Mouse (Mus musculus) liver, adult 2 months (tissue): ENCODE results near the gene Fndc7. TPM values are rescaled to one million over a fixed set of nuclear protein-coding genes. Genes with fewer than 3 reads are reported as not detected.

Experiments used
- DNase-seq: peaks from one replicate; pipeline ENCODE4 v3.0.0-alpha.2; 2011; ENCODE audit warnings: low read depth, low spot score; ENCODE audit errors: extremely low read depth
- H3K27ac ChIP-seq: fragments of 200-500 bp; replicated peaks from 2 replicates; pipeline ENCODE4 v1.5.1; 2012; ENCODE audit warnings: low read depth, mild to moderate bottlenecking, control low read depth, inconsistent platforms, low read length; ENCODE audit not compliant: insufficient read depth
- H3K27me3 ChIP-seq: fragments of 200-500 bp; 2 replicates; pipeline ENCODE4 v1.6.1; 2012; ENCODE audit warnings: mild to moderate bottlenecking, moderate library complexity, low read length, inconsistent platforms; ENCODE audit not compliant: control insufficient read depth, insufficient read depth
- H3K36me3 ChIP-seq: fragments of 200-500 bp; 2 replicates; pipeline ENCODE4 v1.6.1; 2012; ENCODE audit warnings: low read length, inconsistent platforms; ENCODE audit not compliant: control insufficient read depth, insufficient read depth
- H3K4me1 ChIP-seq: fragments of 200-500 bp; 2 replicates; pipeline ENCODE4 v1.6.1; 2011; ENCODE audit warnings: low read length; ENCODE audit not compliant: control insufficient read depth, insufficient read depth
- H3K4me3 ChIP-seq: fragments of 200-500 bp; 2 replicates; pipeline ENCODE4 v1.5.1; 2011; ENCODE audit warnings: low read depth, mild to moderate bottlenecking, control low read depth, low read length, moderate library complexity; ENCODE audit not compliant: insufficient read depth
- H3K79me2 ChIP-seq: fragments of 200-500 bp; 2 replicates; pipeline ENCODE4 v1.6.1; 2012; ENCODE audit warnings: inconsistent platforms, mild to moderate bottlenecking, low read length, moderate library complexity; ENCODE audit not compliant: control insufficient read depth, insufficient read depth
- H3K9ac ChIP-seq: fragments of 200-500 bp; 2 replicates; pipeline ENCODE4 v1.6.1; 2012; ENCODE audit warnings: low read depth, mild to moderate bottlenecking, control low read depth, inconsistent platforms, low read length
- CTCF ChIP-seq: fragments of 200-500 bp; IDR thresholded peaks from 2 replicates; pipeline ENCODE4 v1.5.1; 2011; ENCODE audit warnings: low read depth, low read length, control low read depth
- POLR2A ChIP-seq: fragments of 200-500 bp; IDR thresholded peaks from 2 replicates; pipeline ENCODE4 v1.6.1; 2011; ENCODE audit warnings: low read length, control low read depth; ENCODE audit not compliant: insufficient read depth; ENCODE audit errors: extremely low read depth
- WGBS: fragments of 180-500 bp; shearing (Covaris S2); methylation state at CpG from one replicate; pipeline ENCODE4 v1.1.7; 2018; 5-methylcytosine and 5-hydroxymethylcytosine counted together
- polyA plus RNA-seq: library from polyadenylated mRNA; depleted of rRNA; stranded (reverse); fragments of >200 nt; gene quantifications from 2 replicates; pipeline ENCODE4 v1.2.3, GENCODE M21; 2012
- total RNA-seq: library from RNA; depleted of rRNA; stranded (reverse); fragments of >200 nt; gene quantifications from 2 replicates; pipeline ENCODE4 v1.2.3, GENCODE M21; 2014

Gene Fndc7
- total and polyA plus RNA-seq, 2 experiments, result 0.09 TPM

DNA sequence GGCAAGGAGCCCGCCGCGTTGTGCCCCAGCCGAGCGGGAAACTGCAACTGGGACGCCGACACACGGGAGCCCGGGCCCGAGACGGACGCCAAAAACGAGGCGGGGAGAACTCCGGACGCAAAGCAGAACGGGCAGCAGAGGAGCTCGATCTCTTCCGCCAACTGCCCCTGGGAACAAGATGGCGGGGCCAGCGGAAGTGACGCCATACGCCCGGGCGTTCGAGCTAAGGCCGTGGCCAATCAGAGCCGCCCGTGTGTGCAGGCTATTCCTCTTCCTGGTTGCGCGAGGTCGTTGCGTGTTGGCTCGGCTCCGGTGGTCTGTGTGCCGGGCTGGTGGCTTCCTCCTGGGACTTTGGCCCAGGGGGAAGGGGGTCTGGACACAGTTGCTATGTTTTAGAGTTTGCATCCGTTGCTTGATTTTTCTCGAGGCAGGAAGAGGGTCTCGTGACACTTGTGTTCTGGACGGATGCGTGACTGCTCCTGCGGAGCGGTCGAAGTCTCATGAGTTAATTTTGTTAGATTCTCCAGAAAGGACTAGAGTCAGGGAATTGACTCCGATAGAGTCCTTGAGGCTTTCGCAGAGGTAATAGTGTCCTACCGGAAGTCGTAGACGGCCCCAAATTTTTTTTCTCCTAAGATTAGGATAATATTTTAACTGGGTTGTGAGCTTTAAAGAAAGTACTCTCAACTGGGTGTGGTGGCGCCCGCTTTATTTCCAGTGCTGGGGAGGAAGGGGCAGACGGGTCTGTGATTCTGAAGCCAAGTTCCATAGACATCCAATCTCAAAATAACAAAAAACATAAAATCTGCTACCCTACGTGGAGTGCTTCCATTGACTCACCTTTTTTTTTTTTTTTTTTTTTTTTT is 22.0 kb upstream of the Fndc7 start, which contains the start of gene Prpf38b:
Prpf38b (minus strand) TSS at position 180 of the 866 bp plus-strand sequence.
- TF ChIP-seq CTCF (no peak), POLR2A (peak; percentile 91)

DNA sequence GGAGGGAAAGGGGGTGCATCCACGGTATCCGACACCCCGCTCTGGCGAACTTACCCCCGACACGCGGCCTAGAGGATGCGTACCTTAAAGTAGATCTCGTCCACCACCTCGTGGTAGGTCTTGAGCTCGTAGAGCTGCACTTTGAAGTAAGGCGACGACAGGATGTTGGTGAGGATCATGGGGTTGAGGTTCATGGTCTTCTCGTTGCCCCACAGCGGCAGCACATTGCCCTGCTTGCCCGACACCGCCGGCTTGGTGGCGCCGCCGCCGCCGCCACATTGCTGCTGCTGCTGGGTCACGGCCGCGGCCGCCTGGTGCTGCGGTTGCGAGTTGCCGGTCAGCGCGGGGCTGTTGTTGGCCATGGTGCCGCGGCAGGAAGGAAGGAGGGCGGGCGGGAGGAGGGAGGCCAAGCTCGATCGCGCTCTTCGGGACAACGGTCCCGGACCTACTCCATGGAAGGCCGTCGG is 21.3 kb upstream of the Fndc7 start:
- Histone ChIP-seq H3K4me3 (peak overlapping the region; percentile 91), H3K36me3 (peaks cover 13% of the 10 kb centered on the region), H3K79me2 (peaks cover 8% of the 10 kb centered on the region; the same call in 1 of the 2 replicates), H3K27me3 (no peaks in the 10 kb centered on the region), H3K9ac (peak overlapping the region; percentile 95), H3K27ac (peak overlapping the region; percentile 95), H3K4me1 (peaks cover 10% of the 10 kb centered on the region)
- peak; percentile 72 for DNase-seq
- TF ChIP-seq CTCF (peak; percentile 32), POLR2A (no peak)
- WGBS, result 1% methylated on average over 44 of the region's 44 CpGs

More for the DNA sequence above, 22.0 kb upstream of the Fndc7 start, which contains the start of gene Prpf38b:
- Histone ChIP-seq H3K4me3 (peak within 1 kb of the TSS; percentile 91), H3K4me1 (peaks cover 10% of the 10 kb centered on the region), H3K79me2 (peaks cover 8% of the 10 kb centered on the region; the same call in 1 of the 2 replicates), H3K27ac (peak within 1 kb of the TSS; percentile 95), H3K27me3 (no peaks in the 10 kb centered on the region), H3K9ac (peak within 1 kb of the TSS; percentile 95), H3K36me3 (peaks cover 9% of the 10 kb centered on the region)
- WGBS, result under 1% methylated on average over 53 of the region's 53 CpGs
- peak; percentile 86 for DNase-seq

DNA sequence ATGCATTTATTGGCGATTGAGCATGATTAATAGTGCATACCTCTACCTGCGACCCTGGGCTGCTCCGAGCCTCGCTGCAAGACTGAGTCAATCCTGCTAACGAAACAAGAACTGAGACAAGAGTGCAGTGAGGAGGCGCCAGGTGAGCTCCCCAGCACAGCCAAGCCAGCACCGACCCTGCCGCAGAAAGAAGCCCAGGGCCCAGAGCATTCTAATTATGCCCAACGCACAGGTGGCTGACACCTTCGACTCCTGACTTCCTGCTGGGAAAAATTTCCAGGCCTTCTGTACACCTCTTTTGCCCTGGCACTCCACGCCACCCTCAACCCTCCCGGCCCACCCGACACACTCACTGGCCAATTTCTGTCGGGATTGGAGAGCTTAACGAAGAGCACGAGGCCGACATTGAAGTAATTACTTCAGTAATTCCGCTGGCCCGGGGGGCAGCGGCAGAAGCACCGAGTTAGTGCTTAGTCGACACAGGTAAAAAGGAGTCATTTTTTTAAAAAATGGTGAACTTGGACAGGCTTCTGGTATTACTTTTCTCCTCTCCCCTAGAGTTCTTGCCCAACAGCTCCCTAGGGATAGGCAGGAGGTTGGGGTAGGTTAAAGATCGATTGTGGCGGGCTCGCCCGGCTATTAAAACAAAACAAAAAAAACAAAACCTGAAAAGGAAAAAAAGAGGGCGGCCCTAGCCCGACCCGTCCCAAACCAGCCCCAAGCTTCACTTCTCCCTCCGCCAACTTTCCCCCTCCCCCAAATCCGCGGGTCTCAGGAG is 20.7 kb upstream of the Fndc7 start:
- H3K27ac ChIP-seq, result peak overlapping the region; percentile 95
- peaks cover 8% of the 10 kb centered on the region; the same call in 1 of the 2 replicates for H3K79me2 ChIP-seq
- peak overlapping the region; percentile 91 for H3K4me3 ChIP-seq
- TF ChIP-seq CTCF (no peak), POLR2A (no peak)
- H3K9ac ChIP-seq, result peak overlapping the region; percentile 95
- peaks cover 10% of the 10 kb centered on the region for H3K4me1 ChIP-seq
- under 1% methylated on average over 32 of the region's 32 CpGs for WGBS
- DNase-seq, result peak; percentile 62
- peaks cover 18% of the 10 kb centered on the region for H3K36me3 ChIP-seq
- no peaks in the 10 kb centered on the region for H3K27me3 ChIP-seq

DNA sequence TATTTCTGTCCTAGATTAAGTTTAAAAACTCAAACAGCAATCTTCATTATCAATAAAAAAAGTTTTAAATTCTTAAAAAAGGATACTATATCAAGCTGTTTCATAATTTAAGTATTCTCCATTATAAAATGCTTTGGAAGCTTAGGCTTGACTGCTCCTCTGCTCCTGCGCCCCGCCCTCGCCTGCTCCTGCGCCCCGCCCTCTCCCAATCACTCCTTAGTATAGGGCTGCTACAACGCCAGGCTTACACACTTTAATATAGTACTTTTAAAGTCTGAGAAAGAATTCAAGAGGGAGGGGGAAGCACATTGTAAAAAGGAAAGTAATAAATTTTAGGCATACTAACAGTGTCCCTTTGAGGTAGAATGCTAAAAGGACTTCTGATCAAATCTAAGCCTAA is 13.1 kb upstream of the Fndc7 start:
- Histone ChIP-seq H3K79me2 (no peaks in the 10 kb centered on the region), H3K36me3 (peaks cover 44% of the 10 kb centered on the region), H3K27me3 (no peaks in the 10 kb centered on the region), H3K4me3 (no peak overlapping the region), H3K9ac (no peak overlapping the region), H3K27ac (no peak overlapping the region), H3K4me1 (no peaks in the 10 kb centered on the region; the same call in 1 of the 2 replicates)
- whole genome bisulfite sequencing, result over 99% methylated on average over 6 of the region's 6 CpGs
- no peak for DNase-seq
- TF ChIP-seq CTCF, result no peak
- TF ChIP-seq POLR2A, result no peak

DNA sequence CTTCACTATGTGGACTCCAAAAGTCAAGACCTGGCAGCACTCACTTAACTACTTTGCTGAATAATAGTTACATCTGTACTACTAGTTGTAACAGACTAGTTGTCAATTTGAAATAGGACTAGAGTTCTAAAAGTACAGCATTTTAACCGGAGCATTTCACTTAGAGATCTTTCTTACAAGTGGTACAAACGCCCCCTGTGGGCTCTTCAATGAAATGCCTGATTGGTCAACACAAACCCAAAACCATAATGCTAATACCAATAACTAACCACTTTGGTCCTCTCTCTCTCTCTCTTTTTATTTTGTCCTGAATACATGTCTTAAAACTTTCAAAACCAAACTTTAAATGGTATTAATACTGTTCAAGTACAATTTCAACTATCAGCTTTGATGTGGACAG is 12.2 kb upstream of the Fndc7 start:
- H3K36me3 ChIP-seq, result peaks cover 37% of the 10 kb centered on the region
- no peak overlapping the region for H3K4me3 ChIP-seq
- H3K9ac ChIP-seq, result no peak overlapping the region
- no peak overlapping the region for H3K27ac ChIP-seq
- 63% methylated on average over 2 of the region's 2 CpGs for WGBS
- H3K27me3 ChIP-seq, result no peaks in the 10 kb centered on the region
- TF ChIP-seq CTCF (no peak), POLR2A (no peak)
- no peak for DNase-seq
- no peaks in the 10 kb centered on the region for H3K79me2 ChIP-seq
- no peaks in the 10 kb centered on the region; the same call in 1 of the 2 replicates for H3K4me1 ChIP-seq
